Mouse (Mus musculus): ENCODE measurements around the gene Cdon.

DNA sequence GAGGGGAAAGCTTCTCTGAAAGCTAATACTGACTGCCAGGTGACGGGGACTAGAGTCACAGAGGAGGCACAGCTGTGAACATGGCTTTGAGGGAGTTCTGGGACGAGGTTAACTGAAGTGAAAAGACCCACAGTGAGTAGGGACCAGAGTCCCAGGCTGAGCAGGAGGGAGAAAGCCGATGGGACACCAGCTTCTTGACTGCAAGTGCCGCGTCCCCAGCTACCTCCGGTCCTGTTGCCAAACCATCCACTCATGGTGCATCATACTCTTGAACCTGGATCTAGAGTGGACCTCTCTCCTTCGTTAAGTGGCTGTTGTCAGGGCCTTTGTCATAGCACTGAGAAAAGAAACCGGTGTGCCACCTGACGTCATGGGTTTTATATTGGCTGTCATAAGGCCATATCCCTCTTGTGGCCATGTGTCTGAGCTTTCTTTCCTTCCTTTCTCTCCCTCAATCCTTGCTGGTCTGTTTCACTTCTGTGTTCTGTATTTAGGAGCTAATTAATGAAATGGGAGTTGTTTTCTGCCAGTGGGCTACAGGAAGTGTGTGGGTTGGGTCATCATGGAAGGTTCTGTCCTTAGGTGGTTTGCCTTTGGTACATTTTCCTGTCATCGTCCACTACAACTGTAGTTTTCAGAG, 81.6 kb downstream of the Cdon start:
- TF ChIP-seq POLR2A (IDR thresholded peaks at IDR 0.05; ENCODE audit: low read depth, low read length), result no peak
- TF ChIP-seq CTCF (IDR thresholded peaks at IDR 0.05; ENCODE audit: borderline replicate concordance, insufficient read depth, low read length), result no peak

Measured in embryonic fibroblast, embryonic 13.5 days (primary cell).